Mouse (Mus musculus) intestine, embryonic 16.5 days (tissue): Measurements from ENCODE around the gene Hivep2. TPM values are rescaled to one million over a fixed set of nuclear protein-coding genes. Genes with fewer than 3 reads are reported as not detected.

ENCODE experiments used
- ATAC-seq: fragments of 200-750 bp; cut with Nextera tagmentation; 2 replicates; pipeline ENCODE4 v1.8.0; 2017; ENCODE audit warnings: moderate TSS enrichment, moderate library complexity
- H3K27ac ChIP-seq: fragments of 300-500 bp; sonication (generic); 2 replicates; pipeline ENCODE4 v1.5.1; 2014; ENCODE audit warnings: mild to moderate bottlenecking, low read length
- H3K27me3 ChIP-seq: fragments of 300-500 bp; sonication (generic); replicated peaks from 2 replicates; pipeline ENCODE4 v1.6.1; 2014; ENCODE audit warnings: low read length, control low read depth, mixed read lengths; ENCODE audit not compliant: control insufficient read depth, insufficient read depth
- H3K36me3 ChIP-seq: fragments of 300-500 bp; sonication (generic); 2 replicates; pipeline ENCODE4 v1.6.1; 2014; ENCODE audit warnings: low read length, control low read depth; ENCODE audit not compliant: control insufficient read depth, insufficient read depth
- H3K4me1 ChIP-seq: fragments of 300-500 bp; sonication (generic); 2 replicates; pipeline ENCODE4 v1.6.1; 2014; ENCODE audit warnings: low read length, control low read depth, mixed read lengths; ENCODE audit not compliant: control insufficient read depth, insufficient read depth
- H3K4me2 ChIP-seq: fragments of 300-500 bp; sonication (generic); 2 replicates; pipeline ENCODE4 v1.6.1; 2014; ENCODE audit warnings: low read depth, low read length, control low read depth
- H3K4me3 ChIP-seq: fragments of 300-500 bp; sonication (generic); 2 replicates; pipeline ENCODE4 v1.5.1; 2014; ENCODE audit warnings: mild to moderate bottlenecking, low read length
- H3K9ac ChIP-seq: fragments of 300-500 bp; sonication (generic); 2 replicates; pipeline ENCODE4 v1.6.1; 2014; ENCODE audit warnings: low read depth, low read length
- H3K9me3 ChIP-seq: fragments of 300-500 bp; sonication (generic); 2 replicates; pipeline ENCODE4 v1.6.1; 2016; ENCODE audit warnings: low read length, control low read depth; ENCODE audit not compliant: control insufficient read depth
- WGBS: fragments of 180-500 bp; shearing (Covaris S2); extraction: QIAGEN DNeasy Blood & Tissue Kit; methylation state at CpG from one replicate; pipeline ENCODE4 v1.1.7; 2014; 5-methylcytosine and 5-hydroxymethylcytosine counted together
- polyA plus RNA-seq: library from polyadenylated mRNA; unstranded; fragments of >200 nt; fragmentation: Nextera tagmentation; extraction: Ambion mirVana; gene quantifications from 2 replicates; pipeline ENCODE4 v1.2.1, GENCODE M21; 2015

Hivep2 gene
- polyA plus RNA-seq, 1 experiment from 2014 or later = 3.4 TPM

- no peaks in the 10 kb centered on the region for H3K36me3 ChIP-seq
- WGBS = 26% methylated on average over 8 of the region's 8 CpGs
- H3K4me3 ChIP-seq = no peak overlapping the region
- H3K27me3 ChIP-seq = no peaks in the 10 kb centered on the region
- H3K9me3 ChIP-seq = no peaks in the 10 kb centered on the region
- H3K4me1 ChIP-seq = peaks cover 8% of the 10 kb centered on the region
- no peak overlapping the region for H3K9ac ChIP-seq
- no peak for ATAC-seq
- H3K4me2 ChIP-seq = no peak overlapping the region
- no peak overlapping the region for H3K27ac ChIP-seq
These were observed 3.1 kb downstream of the Hivep2 start for GRCm38 (mm10) chr10:13968989-13969388.

GRCm38 (mm10) chr10:13970321-13970720 lies 4.4 kb downstream of the Hivep2 start:
- H3K9ac ChIP-seq = no peak overlapping the region
- 84% methylated on average over 3 of the region's 3 CpGs for WGBS
- H3K4me1 ChIP-seq = peaks cover 8% of the 10 kb centered on the region
- H3K4me2 ChIP-seq = no peak overlapping the region
- no peaks in the 10 kb centered on the region for H3K27me3 ChIP-seq
- no peaks in the 10 kb centered on the region for H3K36me3 ChIP-seq
- ATAC-seq = no peak
- no peaks in the 10 kb centered on the region for H3K9me3 ChIP-seq
- no peak overlapping the region for H3K4me3 ChIP-seq
- H3K27ac ChIP-seq = no peak overlapping the region

- H3K4me2 ChIP-seq = no peak overlapping the region
- H3K36me3 ChIP-seq = no peaks in the 10 kb centered on the region
- H3K27me3 ChIP-seq = no peaks in the 10 kb centered on the region
- H3K9ac ChIP-seq = no peak overlapping the region
- H3K4me3 ChIP-seq = no peak overlapping the region
- ATAC-seq = no peak
- no peaks in the 10 kb centered on the region for H3K9me3 ChIP-seq
- WGBS = 55% methylated on average over 5 of the region's 5 CpGs
- no peak overlapping the region for H3K27ac ChIP-seq
- peaks cover 8% of the 10 kb centered on the region for H3K4me1 ChIP-seq
These were observed 5.4 kb downstream of the Hivep2 start for GRCm38 (mm10) chr10:13971268-13971667.

GRCm38 (mm10) chr10:13973563-13974179 lies 7.8 kb downstream of the Hivep2 start:
- no peak for ATAC-seq
- H3K4me2 ChIP-seq = no peak overlapping the region
- 80% methylated on average over 7 of the region's 7 CpGs for WGBS
- no peak overlapping the region for H3K9ac ChIP-seq
- H3K9me3 ChIP-seq = no peaks in the 10 kb centered on the region
- H3K27ac ChIP-seq = no peak overlapping the region
- peaks cover 2% of the 10 kb centered on the region; the same call in 1 of the 2 replicates for H3K4me1 ChIP-seq
- no peaks in the 10 kb centered on the region for H3K36me3 ChIP-seq
- H3K4me3 ChIP-seq = no peak overlapping the region
- H3K27me3 ChIP-seq = no peaks in the 10 kb centered on the region

GRCm38 (mm10) chr10:13974472-13974871 lies 8.6 kb downstream of the Hivep2 start:
- Histone ChIP-seq H3K27me3 (no peaks in the 10 kb centered on the region), H3K4me1 (no peaks in the 10 kb centered on the region), H3K4me2 (no peak overlapping the region), H3K9me3 (no peaks in the 10 kb centered on the region), H3K4me3 (no peak overlapping the region), H3K27ac (no peak overlapping the region), H3K36me3 (no peaks in the 10 kb centered on the region), H3K9ac (no peak overlapping the region)
- ATAC-seq = no peak
- WGBS = 77% methylated on average over 7 of the region's 7 CpGs

- H3K4me2 ChIP-seq = no peak overlapping the region
- H3K4me3 ChIP-seq = no peak overlapping the region
- no peaks in the 10 kb centered on the region for H3K9me3 ChIP-seq
- WGBS = 63% methylated on average over 4 of the region's 4 CpGs
- no peaks in the 10 kb centered on the region for H3K4me1 ChIP-seq
- no peaks in the 10 kb centered on the region for H3K36me3 ChIP-seq
- H3K9ac ChIP-seq = no peak overlapping the region
- ATAC-seq = no peak
- H3K27ac ChIP-seq = no peak overlapping the region
- no peaks in the 10 kb centered on the region for H3K27me3 ChIP-seq
These were observed 10.0 kb downstream of the Hivep2 start for GRCm38 (mm10) chr10:13975861-13976260.

- no peak overlapping the region for H3K27ac ChIP-seq
- no peak overlapping the region for H3K4me3 ChIP-seq
- H3K27me3 ChIP-seq = no peaks in the 10 kb centered on the region
- H3K9me3 ChIP-seq = no peaks in the 10 kb centered on the region
- 29% methylated on average over 6 of the region's 6 CpGs for WGBS
- no peaks in the 10 kb centered on the region for H3K4me1 ChIP-seq
- H3K9ac ChIP-seq = no peak overlapping the region
- no peak overlapping the region for H3K4me2 ChIP-seq
- H3K36me3 ChIP-seq = no peaks in the 10 kb centered on the region
- ATAC-seq = peak; percentile 65
These were observed 10.4 kb downstream of the Hivep2 start for GRCm38 (mm10) chr10:13976267-13976666.

GRCm38 (mm10) chr10:13982271-13982670 lies 16.4 kb downstream of the Hivep2 start:
- Histone ChIP-seq H3K27me3 (no peaks in the 10 kb centered on the region), H3K4me1 (peaks cover 19% of the 10 kb centered on the region), H3K9me3 (no peaks in the 10 kb centered on the region), H3K4me2 (peak overlapping the region; percentile 83), H3K9ac (peak overlapping the region; percentile 85; the same call in 1 of the 2 replicates), H3K4me3 (peak overlapping the region; percentile 68), H3K27ac (no peak overlapping the region), H3K36me3 (no peaks in the 10 kb centered on the region)
- no peak for ATAC-seq
- WGBS = 65% methylated on average over 6 of the region's 6 CpGs

GRCm38 (mm10) chr10:13982769-13983381 lies 17.0 kb downstream of the Hivep2 start:
- no peaks in the 10 kb centered on the region for H3K36me3 ChIP-seq
- peak overlapping the region; percentile 83 for H3K4me2 ChIP-seq
- peak overlapping the region; percentile 98 for H3K27ac ChIP-seq
- peaks cover 19% of the 10 kb centered on the region for H3K4me1 ChIP-seq
- ATAC-seq = peak; percentile 93
- H3K9ac ChIP-seq = peak overlapping the region; percentile 85
- H3K9me3 ChIP-seq = no peaks in the 10 kb centered on the region
- WGBS = 2% methylated on average over 34 of the region's 34 CpGs
- H3K27me3 ChIP-seq = no peaks in the 10 kb centered on the region
- H3K4me3 ChIP-seq = peak overlapping the region; percentile 68
